Mouse (Mus musculus) left cerebral cortex, postnatal 4 days (tissue): ENCODE measurements around the gene Thbs3. TPM values are rescaled to one million over a fixed set of nuclear protein-coding genes. Genes with fewer than 3 reads are reported as not detected.
A peak's percentile ranks its signal among the peaks of the same experiment; 100 is the strongest.

Experiments used
- DNase-seq: peaks from one replicate; pipeline ENCODE4 v3.0.0-alpha.2; 2022
- intact Hi-C: fragments of 180-260 bp; cut with DNase I; formaldehyde crosslinking; loops from one replicate; pipeline ENCODE4 v1.15.1; 2025
- total RNA-seq, 2 experiments: library from RNA; stranded (reverse); gene quantifications; 2 replicates each; pipeline ENCODE4 v1.2.3; 2021

The Thbs3 gene
- total RNA-seq: 100 to 1,000 TPM in 1 of 2 experiments, 10 to 100 TPM in 1; 99.0 to 109 TPM

GRCm38 (mm10) chr3:89214681-89215411, at the start of gene Thbs3:
TSS of gene Thbs3 (plus strand) at chr3:89215180.
- intact Hi-C loops: loop anchor here (5.0 kb wide), 1 partner anchor 123 kb away; the partner anchor contains the start of gene Rusc1
- DNase-seq: no peak

DNA sequence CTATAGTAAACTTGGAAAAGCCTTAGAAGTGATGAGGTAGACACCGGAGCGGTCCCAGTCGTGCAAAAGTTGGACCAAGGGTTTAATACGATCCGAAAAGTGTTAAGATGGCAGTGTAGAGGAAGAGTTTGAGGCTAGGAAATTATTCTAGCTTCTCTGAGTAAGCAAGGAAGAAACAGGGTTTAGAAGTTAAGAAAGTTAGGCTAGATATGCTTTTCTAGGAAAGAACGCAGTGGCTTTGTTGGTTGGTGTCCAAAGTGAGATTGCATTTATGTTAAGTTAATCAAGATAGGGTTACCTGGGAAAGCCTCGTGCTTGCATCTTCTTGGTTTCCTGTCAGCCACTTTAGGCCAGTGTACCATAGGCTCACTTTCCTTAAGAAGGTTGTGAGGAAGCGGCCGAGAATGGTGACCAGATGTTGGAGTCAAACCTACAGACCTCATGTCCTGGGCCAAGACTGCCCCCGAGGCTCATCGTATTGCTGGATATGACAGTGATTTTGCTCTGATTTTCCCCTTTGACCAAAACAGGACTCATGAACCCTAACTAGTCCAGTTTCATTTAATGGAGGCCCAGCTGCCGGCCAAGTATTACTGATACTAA, 49.6 kb upstream of the Thbs3 start:
- DNase-seq: no peak
- intact Hi-C loops: no loop called here

DNA sequence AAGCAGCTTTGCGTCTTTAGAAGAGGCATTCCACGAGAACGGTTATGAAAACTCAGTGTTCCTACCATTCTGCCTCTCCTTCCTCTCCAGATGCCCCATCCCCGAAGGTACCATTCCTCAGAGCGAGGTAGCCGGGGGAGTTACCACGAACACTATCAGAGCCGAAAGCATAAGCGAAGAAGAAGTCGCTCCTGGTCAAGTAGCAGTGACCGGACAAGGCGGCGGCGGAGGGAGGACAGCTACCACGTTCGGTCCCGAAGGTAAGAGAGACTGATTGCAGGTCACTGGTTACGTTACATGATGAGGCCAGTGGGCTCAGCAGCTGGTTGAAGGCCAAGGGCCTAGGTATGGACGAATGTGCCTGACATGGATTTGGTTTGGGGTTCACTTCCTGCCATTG, 48.0 kb upstream of the Thbs3 start:
- intact Hi-C loops: no loop called here
- DNase-seq: no peak

DNA sequence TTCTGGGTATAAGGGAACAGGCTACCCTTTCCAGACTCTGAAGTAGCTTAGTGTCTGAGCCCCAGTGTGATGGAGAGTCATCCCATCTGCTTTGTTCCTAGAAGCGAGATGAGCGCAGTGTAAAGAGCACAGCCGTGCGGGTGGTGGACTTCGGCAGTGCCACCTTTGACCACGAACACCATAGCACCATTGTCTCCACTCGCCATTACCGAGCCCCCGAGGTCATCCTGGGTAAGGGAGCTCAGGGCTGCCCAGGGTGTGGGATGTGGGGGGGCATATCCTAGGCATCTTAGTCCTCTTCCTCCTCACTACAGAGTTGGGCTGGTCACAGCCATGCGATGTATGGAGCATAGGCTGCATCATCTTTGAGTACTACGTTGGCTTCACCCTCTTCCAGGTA, 40.1 kb upstream of the Thbs3 start:
- DNase-seq: no peak
- intact Hi-C loops: loop anchor here (10.0 kb wide), 1 partner anchor 240 kb away; no protein-coding TSS in a partner anchor

GRCm38 (mm10) chr3:89175544-89175943, 39.4 kb upstream of the Thbs3 start:
- DNase-seq: no peak
- intact Hi-C loops: loop anchor here (10.0 kb wide), 1 partner anchor 241 kb away; no protein-coding TSS in a partner anchor

DNA sequence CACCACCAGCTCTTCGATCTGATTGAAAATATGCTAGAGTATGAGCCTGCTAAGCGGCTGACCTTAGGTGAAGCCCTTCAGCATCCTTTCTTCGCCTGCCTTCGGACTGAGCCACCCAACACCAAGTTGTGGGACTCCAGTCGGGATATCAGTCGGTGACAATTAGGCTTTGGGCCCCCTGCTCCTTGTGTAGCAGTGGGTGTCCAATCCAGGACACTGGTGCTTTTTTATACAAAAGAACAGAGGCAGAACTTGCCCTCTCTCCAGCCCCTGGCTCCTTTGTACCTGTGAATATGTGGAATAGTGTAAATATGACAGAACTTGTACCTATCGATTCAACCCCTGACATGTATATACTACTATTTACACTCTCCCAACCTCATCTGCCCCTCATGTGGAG, 38.6 kb upstream of the Thbs3 start:
- intact Hi-C loops: loop anchor here (10.0 kb wide), 1 partner anchor 242 kb away; no protein-coding TSS in a partner anchor
- DNase-seq: no peak

- peak; percentile 86 for DNase-seq
- intact Hi-C loops: loop anchor here (10.0 kb wide), 1 partner anchor 243 kb away; no protein-coding TSS in a partner anchor
Observed at GRCm38 (mm10) chr3:89177242-89178106, 37.5 kb upstream of the Thbs3 start, which contains the start of gene Scamp3. TSS of gene Scamp3 (plus strand) at chr3:89177473.

- no peak for DNase-seq
- intact Hi-C loops: loop anchor here (10.0 kb wide), 1 partner anchor 243 kb away; no protein-coding TSS in a partner anchor
Observed at GRCm38 (mm10) chr3:89178107-89178385, 36.9 kb upstream of the Thbs3 start.

- DNase-seq: no peak
- intact Hi-C loops: loop anchor here (10.0 kb wide), 1 partner anchor 244 kb away; no protein-coding TSS in a partner anchor
Observed at GRCm38 (mm10) chr3:89179056-89179455, 35.9 kb upstream of the Thbs3 start.

DNA sequence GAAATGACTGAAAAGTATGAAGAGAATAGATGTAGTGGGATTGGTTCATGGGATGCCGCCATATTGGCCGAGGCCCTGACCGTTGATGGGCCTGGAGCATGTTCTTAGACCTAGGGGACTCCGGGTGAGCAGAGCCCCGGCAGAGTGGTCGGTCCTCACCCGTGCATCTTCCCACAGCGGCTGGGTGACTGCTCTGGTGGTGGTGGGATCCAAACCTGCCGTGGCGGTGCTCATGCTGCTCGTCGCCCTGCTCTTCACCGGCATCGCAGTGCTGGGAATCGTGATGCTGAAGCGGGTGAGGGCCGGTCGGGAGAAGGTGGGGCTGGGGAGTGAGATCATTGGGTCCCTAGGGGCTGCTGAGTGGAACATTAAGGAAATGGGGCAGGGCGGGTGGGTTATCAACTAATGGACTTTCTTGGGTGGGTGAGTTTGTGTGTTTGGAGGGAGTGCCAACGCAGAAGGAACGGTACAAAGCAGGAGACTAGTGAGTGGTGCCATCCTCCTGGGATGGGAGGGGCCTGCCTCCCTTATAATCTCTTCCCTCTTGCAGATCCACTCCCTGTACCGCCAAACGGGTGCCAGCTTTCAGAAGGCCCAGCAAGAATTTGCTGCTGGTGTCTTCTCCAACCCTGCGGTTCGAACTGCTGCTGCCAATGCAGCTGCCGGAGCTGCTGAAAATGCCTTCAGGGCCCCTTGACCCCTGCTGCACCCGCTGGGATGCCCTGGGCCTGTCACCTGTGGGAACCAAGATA, 33.1 kb upstream of the Thbs3 start:
- intact Hi-C loops: no loop called here
- no peak for DNase-seq

DNA sequence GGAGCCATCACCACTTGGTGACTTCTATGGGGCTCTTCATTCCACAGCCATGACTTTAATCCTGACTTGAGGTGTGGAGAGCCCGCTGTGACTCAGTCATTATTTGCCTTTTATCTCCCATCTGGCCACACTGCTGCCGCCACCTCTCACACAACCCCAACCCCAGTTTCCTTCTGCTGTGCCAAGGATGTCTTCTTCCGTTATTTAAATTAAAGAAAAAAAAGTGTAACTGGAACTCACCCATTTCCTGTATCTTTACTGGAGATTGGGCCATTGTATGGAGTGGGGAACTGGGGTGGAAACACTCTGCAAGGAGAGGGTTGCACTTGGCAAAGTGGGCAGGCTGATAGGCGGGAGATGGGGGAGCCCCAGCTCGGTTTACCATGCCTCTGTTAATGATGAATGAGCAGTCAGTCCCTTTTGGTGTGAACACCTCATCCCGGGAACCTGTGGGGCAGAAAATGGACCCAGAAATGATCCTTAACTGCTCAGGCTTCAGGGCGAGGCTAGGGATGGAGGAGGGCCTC, 32.4 kb upstream of the Thbs3 start:
- intact Hi-C loops: no loop called here
- DNase-seq: no peak

GRCm38 (mm10) chr3:89183058-89183958, 31.7 kb upstream of the Thbs3 start, which contains the start of gene Fam189b:
TSS of gene Fam189b (plus strand) at chr3:89183143.
- intact Hi-C loops: no loop called here

DNA sequence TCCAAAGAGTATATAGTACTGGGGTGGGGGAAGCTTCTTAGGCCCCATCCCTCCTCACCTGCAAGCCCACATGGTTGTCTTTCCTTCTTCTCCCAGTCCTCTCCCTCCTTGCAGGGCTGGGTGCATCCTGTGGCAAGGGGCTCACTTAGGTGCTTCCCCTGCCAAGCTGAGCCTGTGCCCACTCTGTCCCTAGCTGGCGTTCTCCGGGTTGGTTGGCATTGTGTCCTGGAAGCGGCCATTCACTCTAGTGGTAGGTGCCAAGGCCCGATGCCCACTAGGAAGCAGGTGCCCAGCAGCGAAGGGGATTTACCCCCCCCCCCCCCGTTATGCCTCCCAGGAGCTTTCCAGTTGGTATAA, 31.0 kb upstream of the Thbs3 start:
- DNase-seq: peak; percentile 53

More at GRCm38 (mm10) chr3:89183058-89183958, 31.7 kb upstream of the Thbs3 start, which contains the start of gene Fam189b:
- peak; percentile 90 for DNase-seq

GRCm38 (mm10) chr3:89187197-89187596, 27.8 kb upstream of the Thbs3 start:
- intact Hi-C loops: no loop called here
- no peak for DNase-seq

More for the DNA sequence above, 31.0 kb upstream of the Thbs3 start:
- intact Hi-C loops: no loop called here

GRCm38 (mm10) chr3:89187690-89188477, 27.1 kb upstream of the Thbs3 start:
- DNase-seq: no peak
- intact Hi-C loops: no loop called here

DNA sequence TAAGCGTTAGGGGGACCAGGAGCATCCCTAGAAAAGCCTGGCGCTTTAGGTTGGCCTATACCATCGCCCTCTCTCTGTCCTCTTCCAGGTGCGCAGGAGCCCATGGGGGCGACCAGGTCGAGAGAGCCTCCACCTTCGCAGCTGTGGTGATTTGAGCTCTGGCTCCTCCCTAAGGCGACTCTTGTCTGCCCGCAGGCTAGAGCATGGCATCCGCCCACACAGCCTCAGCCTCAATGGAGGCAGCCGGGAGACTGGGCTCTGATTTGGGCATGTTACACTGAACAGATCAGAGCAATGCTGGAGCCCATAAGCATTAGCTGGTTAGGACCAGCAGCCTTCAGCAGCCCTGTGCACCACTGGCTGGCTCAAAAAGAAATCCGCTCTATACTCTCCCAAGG, 26.5 kb upstream of the Thbs3 start:
- no peak for DNase-seq
- intact Hi-C loops: no loop called here

DNA sequence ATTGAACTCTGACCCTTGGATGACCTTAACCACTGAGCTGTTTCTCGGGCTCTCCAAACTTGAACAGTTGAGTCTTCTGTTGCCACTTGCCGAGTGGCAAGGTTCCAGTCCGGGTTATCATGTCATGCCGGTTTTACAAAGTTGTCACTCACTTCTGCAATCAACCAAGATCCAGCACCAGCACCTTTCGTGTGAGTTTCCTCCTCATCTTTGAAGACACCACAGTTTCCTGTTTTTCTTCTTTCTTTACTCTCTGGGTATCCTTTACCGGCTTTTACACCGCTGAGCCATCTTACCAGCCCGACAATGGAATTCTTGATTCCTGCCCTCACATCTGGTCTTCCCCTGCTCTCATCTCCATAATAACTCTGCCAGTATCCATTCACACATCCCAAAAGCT, 24.5 kb upstream of the Thbs3 start:
- no peak for DNase-seq
- intact Hi-C loops: no loop called here

GRCm38 (mm10) chr3:89193351-89193750, 21.6 kb upstream of the Thbs3 start:
- intact Hi-C loops: no loop called here
- no peak for DNase-seq
